Mouse (Mus musculus): Measurements from ENCODE around the gene Unc5b. TPM values are rescaled to one million over a fixed set of nuclear protein-coding genes. Genes with fewer than 3 reads are reported as not detected.
"Not testable (repeated sequence)": the region's sequence is repeated elsewhere in the genome, so short reads cannot be mapped to it uniquely, and the experiment has no call there.

Unc5b gene
- polyA plus RNA-seq, 1 experiment from 2014 or later: 2.3 TPM

DNA sequence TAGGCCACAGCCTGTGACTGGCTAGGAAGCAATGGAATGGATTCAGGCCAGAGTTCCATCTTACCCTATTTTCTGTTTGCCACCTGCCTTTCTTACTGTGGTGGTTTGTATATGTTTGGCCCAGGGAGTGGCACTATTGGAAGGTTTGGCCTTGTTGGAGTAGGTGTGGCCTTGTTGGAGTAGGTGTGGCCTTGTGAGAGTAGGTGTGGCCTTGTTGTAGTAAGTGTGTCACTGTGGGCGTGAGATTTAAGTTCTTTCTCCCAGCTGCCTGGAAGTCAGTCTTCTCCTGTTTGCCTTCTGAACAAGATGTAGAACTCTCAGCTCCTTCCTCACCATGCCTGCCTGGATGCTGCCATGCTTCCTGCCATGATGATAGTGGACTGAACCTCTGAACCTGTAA, 89.1 kb downstream of the Unc5b start:
- H3K4me3 ChIP-seq; ATAC-seq; H3K4me2 ChIP-seq; H3K27me3 ChIP-seq; H3K9ac ChIP-seq; H3K36me3 ChIP-seq (ENCODE audit: poor library complexity, severe bottlenecking); H3K4me1 ChIP-seq; H3K27ac ChIP-seq; H3K9me3 ChIP-seq (replicated peaks): not testable (repeated sequence)
- WGBS: 56% methylated on average over 1 of the region's 1 CpGs

DNA sequence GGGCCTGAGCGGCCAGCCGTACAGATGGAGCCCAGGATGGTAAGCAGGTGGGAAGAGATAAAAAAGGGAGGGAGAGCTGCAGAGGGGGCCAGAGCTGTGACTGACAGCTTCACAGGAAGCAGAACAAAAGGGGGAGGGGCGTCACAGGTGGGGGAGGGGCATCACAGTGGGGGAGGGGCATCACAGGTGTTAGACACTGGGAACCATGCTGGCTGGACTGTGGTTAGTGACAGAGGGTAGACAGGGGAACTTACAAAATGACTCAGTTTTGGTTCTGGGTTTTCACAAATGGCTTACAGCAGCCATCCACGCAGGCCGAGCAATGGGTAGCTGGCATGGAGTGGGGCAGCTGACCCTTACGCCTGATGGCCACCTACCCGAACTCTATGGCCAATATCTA, 89.9 kb downstream of the Unc5b start:
- ATAC-seq: no peak
- H3K9ac ChIP-seq: no peak overlapping the region
- H3K4me2 ChIP-seq: no peak overlapping the region
- no peak overlapping the region for H3K27ac ChIP-seq
- peaks cover under 1% of the 10 kb centered on the region for H3K4me1 ChIP-seq
- 74% methylated on average over 7 of the region's 7 CpGs for WGBS
- no peak overlapping the region for H3K4me3 ChIP-seq
- H3K9me3 ChIP-seq (replicated peaks): no peaks in the 10 kb centered on the region
- H3K27me3 ChIP-seq: no peaks in the 10 kb centered on the region
- H3K36me3 ChIP-seq (ENCODE audit: poor library complexity, severe bottlenecking): no peaks in the 10 kb centered on the region

DNA sequence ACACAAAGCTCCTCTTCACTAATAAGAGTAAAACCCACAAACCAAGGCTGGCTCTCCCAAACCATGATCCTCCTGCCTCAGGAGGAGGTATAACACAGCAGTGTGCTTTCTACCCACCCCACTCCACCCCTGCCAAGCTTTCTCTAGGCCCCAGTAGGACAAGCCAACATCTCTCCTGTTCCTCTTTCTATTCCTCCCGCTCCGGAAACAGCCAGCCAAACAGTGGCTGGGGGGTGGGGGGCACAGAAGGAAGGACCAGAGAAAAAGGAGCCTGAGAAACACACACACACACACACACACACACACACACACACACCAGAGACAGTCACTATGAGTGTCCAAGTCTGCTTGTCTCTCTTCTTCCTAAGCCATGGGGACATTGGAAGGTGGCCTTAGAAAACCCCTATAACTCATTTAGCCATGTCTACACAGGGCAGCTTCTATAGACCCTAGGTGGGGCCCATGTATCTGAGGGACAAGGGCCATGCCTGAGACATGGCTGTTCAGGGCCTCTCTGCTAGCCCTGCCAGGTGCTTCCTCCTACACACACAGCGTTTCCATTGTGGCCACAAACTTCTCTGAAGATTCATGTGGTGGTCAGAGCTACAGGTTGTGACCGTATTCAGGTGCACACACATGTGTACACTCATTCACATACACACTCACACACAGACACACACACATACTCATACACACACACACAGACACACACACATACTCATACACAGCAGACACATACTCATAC, 91.6 kb downstream of the Unc5b start:
- Histone ChIP-seq H3K4me3 (no peak overlapping the region), H3K4me1 (no peaks in the 10 kb centered on the region), H3K27ac (no peak overlapping the region), H3K9ac (no peak overlapping the region), H3K27me3 (no peaks in the 10 kb centered on the region), H3K36me3 (ENCODE audit: poor library complexity, severe bottlenecking) (no peaks in the 10 kb centered on the region), H3K4me2 (no peak overlapping the region), H3K9me3 (replicated peaks) (no peaks in the 10 kb centered on the region)
- 88% methylated on average over 4 of the region's 4 CpGs for WGBS
- ATAC-seq: no peak

DNA sequence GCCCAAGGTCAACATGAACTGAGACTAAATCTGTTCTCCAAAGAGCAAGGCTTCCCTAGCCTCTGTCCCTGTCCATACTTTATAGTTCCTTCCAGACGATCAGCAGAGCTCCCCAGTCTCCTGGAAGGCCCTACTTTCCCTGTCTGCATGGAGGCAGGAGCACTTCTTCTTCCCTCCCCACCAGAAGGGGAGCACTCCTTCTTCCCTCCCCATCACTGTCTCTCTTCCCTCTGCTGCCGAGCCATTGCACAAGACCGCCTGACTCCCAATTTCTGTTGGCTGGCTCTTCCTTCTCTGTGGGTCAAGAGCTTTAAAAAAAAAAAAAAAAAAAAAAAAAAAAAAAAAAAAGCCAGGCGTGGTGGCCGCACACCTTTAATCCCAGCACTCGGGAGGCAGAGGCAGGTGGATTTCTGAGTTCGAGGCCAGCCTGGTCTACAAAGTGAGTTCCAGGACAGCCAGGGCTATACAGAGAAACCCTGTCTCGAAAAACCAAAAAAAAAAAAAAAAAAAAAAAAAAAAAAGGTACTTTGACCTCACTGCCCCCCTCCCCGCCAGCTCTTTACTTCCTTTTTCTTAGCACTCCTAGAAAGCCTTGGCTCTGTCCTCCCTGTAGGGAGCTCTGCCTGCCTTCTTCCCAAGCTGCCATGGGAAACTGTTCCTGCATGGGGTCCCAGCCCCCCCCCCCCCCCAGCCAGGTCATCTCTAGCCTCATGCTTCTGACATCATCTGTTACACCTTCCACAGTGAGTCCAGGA, 93.3 kb downstream of the Unc5b start:
- no peak for ATAC-seq
- H3K27ac ChIP-seq: no peak overlapping the region
- no peaks in the 10 kb centered on the region for H3K4me1 ChIP-seq
- no peaks in the 10 kb centered on the region for H3K36me3 ChIP-seq (ENCODE audit: poor library complexity, severe bottlenecking)
- H3K4me2 ChIP-seq: no peak overlapping the region
- no peaks in the 10 kb centered on the region for H3K9me3 ChIP-seq (replicated peaks)
- H3K9ac ChIP-seq: no peak overlapping the region
- H3K27me3 ChIP-seq: no peaks in the 10 kb centered on the region
- WGBS: 87% methylated on average over 8 of the region's 9 CpGs
- H3K4me3 ChIP-seq: no peak overlapping the region

DNA sequence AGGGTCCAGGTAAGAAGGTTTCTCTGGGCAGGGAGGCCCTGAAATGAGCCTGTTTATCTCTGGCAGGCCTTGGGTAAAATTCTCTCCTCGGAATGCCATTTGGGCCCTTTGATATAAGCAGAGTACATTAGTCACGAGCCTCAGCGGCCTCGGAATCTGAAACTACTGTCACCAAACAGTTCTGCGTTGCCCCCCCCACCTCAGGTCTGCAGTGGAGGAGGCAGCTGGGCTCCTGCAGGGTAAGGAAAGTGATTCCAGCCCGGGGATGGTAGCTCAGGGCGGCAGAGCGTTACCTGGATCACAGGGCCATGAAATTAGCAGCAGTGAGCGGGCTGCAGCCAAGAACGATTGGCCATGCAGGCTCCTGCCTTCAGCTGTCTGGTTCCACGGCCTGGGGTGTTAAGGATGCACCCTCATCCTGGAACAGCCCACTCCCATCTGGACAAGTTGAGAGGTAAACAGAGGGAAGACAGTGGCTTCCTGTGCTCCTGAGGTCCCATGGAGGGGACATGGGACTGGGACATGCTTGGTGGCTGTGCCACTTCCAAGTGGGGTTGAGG, 94.1 kb downstream of the Unc5b start:
- Histone ChIP-seq H3K9me3 (replicated peaks) (no peaks in the 10 kb centered on the region), H3K27ac (no peak overlapping the region), H3K4me2 (no peak overlapping the region), H3K4me3 (no peak overlapping the region), H3K36me3 (ENCODE audit: poor library complexity, severe bottlenecking) (no peaks in the 10 kb centered on the region), H3K27me3 (no peaks in the 10 kb centered on the region), H3K9ac (no peak overlapping the region), H3K4me1 (peaks cover 1% of the 10 kb centered on the region)
- WGBS: 77% methylated on average over 11 of the region's 11 CpGs
- no peak for ATAC-seq

DNA sequence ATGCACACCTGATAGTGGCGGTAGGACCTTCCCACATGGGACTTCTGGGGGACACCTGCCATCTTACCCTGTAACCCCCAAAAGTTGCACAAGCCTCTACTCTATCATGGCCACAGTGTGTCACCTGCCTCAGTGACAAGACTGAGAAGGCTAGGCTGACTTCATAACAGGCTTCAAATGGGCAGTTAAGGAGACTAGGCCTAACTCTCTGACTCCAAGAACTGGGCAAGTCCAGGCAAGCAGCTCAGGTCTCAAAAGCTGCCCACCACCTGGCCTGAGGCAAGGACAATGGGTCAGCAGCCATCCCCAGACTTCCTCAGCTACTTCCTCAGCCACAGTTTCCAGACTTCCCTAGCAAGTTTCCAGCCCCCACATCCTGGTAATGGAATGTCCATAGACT, 95.6 kb downstream of the Unc5b start:
- Histone ChIP-seq H3K27ac (no peak overlapping the region), H3K4me1 (peaks cover 7% of the 10 kb centered on the region), H3K9me3 (replicated peaks) (no peaks in the 10 kb centered on the region), H3K4me2 (no peak overlapping the region), H3K27me3 (peaks cover 2% of the 10 kb centered on the region; the same call in 1 of the 2 replicates), H3K36me3 (ENCODE audit: poor library complexity, severe bottlenecking) (no peaks in the 10 kb centered on the region), H3K4me3 (no peak overlapping the region), H3K9ac (no peak overlapping the region)
- ATAC-seq: no peak
- 94% methylated on average over 1 of the region's 1 CpGs for WGBS

DNA sequence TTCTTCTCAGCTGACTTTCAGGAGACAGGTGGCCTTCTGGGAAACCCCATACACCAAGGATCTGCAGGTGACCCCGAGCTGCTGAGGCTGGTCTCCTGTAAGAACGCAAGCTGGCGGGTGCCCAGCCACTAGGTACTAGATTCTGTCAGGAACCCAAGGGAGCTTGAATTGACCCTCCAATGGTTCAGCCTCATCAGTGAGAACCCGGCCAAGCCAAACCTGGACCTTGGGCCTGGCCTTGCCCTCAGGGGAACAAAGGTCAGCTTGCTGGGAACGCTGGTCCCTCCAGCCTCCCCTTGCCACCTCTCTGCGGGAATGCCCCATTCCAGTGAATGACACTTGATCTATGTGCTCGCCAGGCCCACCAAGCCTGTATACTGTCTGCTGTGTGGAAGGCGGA, 97.9 kb downstream of the Unc5b start:
- peaks cover 9% of the 10 kb centered on the region for H3K27me3 ChIP-seq
- no peak overlapping the region for H3K9ac ChIP-seq
- no peak overlapping the region for H3K27ac ChIP-seq
- no peak overlapping the region for H3K4me2 ChIP-seq
- no peak overlapping the region for H3K4me3 ChIP-seq
- no peaks in the 10 kb centered on the region for H3K36me3 ChIP-seq (ENCODE audit: poor library complexity, severe bottlenecking)
- peaks cover 7% of the 10 kb centered on the region for H3K4me1 ChIP-seq
- no peaks in the 10 kb centered on the region for H3K9me3 ChIP-seq (replicated peaks)
- no peak for ATAC-seq
- 86% methylated on average over 8 of the region's 8 CpGs for WGBS

DNA sequence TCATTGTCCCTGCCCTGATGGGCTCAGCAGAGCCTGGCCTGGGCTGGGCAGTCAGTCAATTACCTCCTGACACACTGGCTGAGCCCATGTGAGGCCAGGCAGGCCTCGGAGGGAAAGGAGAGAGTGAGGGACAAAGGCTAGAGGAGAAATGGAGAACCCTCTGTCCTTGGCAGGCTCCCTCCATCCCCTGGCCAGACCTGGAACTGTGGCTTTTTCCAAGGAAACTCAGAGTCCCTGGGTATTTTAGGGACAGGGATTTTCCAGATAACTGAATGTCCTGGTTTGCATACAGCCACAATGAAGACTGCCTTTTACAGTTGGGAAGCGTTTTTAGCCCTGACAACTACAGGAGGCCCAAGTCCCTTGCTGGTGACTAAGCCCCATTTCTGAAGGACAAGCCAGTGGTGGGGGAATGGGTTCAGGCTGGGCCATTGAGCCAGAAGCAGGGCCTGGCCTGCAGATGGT, 99.0 kb downstream of the Unc5b start:
- WGBS: 33% methylated on average over 2 of the region's 2 CpGs
- Histone ChIP-seq H3K27ac (peak overlapping the region; percentile 40), H3K27me3 (peaks cover 9% of the 10 kb centered on the region), H3K4me3 (no peak overlapping the region), H3K36me3 (ENCODE audit: poor library complexity, severe bottlenecking) (no peaks in the 10 kb centered on the region), H3K4me2 (no peak overlapping the region), H3K9me3 (replicated peaks) (no peaks in the 10 kb centered on the region), H3K4me1 (peaks cover 12% of the 10 kb centered on the region), H3K9ac (0 out of 2 replicates have a peak overlapping the region, but pooled peaks have one; percentile 6)
- no peak for ATAC-seq

DNA sequence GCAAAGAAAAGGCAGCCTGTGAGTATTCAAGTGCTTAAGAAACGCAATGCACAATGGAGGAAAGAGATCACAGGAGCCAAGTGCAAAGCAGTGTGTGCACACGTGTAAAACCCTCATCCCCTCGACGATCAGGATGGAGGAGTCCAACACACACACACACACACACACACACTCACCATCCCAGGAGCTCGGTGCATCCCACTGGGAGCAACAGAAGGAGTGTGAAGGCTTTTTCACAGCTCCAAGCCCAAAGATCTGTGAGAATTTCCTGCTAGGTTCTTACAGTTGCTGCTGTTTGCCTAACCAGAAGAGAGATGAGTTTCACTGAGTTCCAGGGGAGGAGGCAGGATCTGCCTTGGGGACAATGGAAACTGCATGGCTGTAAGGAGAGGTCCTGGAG, 99.6 kb downstream of the Unc5b start:
- Histone ChIP-seq H3K4me2 (no peak overlapping the region), H3K36me3 (ENCODE audit: poor library complexity, severe bottlenecking) (no peaks in the 10 kb centered on the region), H3K9me3 (replicated peaks) (no peaks in the 10 kb centered on the region), H3K27me3 (peaks cover 9% of the 10 kb centered on the region), H3K9ac (0 out of 2 replicates have a peak overlapping the region, but pooled peaks have one; percentile 6), H3K4me3 (no peak overlapping the region), H3K4me1 (peaks cover 15% of the 10 kb centered on the region), H3K27ac (peak overlapping the region; percentile 40)
- 3% methylated on average over 5 of the region's 5 CpGs for WGBS
- peak; percentile 50; the same call in 1 of the 2 replicates for ATAC-seq

DNA sequence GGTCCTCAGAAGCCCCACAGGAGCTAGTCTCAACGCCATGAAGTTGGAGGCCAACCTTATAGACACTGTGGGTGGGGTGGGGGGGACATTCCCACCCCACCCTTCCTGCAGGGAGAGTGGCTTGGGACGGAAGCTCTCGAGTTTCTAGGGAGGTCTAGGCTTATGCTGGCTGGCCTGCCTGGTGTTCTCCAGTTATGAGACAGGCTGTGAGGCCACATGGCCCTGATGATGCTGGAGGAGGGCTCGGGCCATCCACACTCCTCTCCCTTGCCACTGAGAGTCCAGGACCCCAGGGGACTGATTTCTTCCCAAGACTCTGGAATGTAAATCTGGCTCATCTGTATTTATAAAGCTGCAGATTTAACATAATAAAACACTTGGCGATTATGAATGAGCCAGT, 104.1 kb downstream of the Unc5b start:
- Histone ChIP-seq H3K4me2 (no peak overlapping the region), H3K27ac (no peak overlapping the region)
- WGBS: 36% methylated on average over 5 of the region's 5 CpGs

DNA sequence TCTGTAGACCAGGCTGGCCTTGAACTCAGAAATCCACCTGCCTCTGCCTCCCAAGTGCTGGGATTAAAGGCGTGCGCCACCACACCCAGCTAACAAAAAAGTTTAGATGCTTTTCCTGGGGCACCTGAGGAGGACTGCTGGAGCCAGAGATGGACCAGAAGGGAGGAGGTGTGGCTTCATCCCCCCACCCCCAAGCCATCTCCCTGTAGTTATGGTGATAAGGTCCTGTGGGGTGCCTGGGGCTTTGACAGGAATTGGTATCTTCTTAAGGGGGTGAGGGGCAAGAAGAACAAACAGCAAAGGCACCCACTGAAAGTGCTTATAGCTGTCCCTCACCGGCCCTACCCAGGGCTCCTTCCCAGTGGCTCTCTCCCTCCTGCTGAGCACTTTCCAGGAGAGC, 104.5 kb downstream of the Unc5b start:
- ATAC-seq: no peak
- Histone ChIP-seq H3K27ac (no peak overlapping the region), H3K4me3 (no peak overlapping the region), H3K27me3 (peaks cover 9% of the 10 kb centered on the region), H3K4me2 (no peak overlapping the region), H3K9ac (no peak overlapping the region), H3K4me1 (peaks cover 13% of the 10 kb centered on the region), H3K9me3 (replicated peaks) (no peaks in the 10 kb centered on the region), H3K36me3 (ENCODE audit: poor library complexity, severe bottlenecking) (peaks cover 6% of the 10 kb centered on the region; the same call in 1 of the 2 replicates)
- 67% methylated on average over 3 of the region's 3 CpGs for WGBS

More for the DNA sequence above, 104.1 kb downstream of the Unc5b start:
- Histone ChIP-seq H3K27me3 (peaks cover 9% of the 10 kb centered on the region), H3K4me3 (no peak overlapping the region), H3K4me1 (peaks cover 14% of the 10 kb centered on the region), H3K36me3 (ENCODE audit: poor library complexity, severe bottlenecking) (peaks cover 6% of the 10 kb centered on the region; the same call in 1 of the 2 replicates), H3K9me3 (replicated peaks) (no peaks in the 10 kb centered on the region), H3K9ac (no peak overlapping the region)
- no peak for ATAC-seq

DNA sequence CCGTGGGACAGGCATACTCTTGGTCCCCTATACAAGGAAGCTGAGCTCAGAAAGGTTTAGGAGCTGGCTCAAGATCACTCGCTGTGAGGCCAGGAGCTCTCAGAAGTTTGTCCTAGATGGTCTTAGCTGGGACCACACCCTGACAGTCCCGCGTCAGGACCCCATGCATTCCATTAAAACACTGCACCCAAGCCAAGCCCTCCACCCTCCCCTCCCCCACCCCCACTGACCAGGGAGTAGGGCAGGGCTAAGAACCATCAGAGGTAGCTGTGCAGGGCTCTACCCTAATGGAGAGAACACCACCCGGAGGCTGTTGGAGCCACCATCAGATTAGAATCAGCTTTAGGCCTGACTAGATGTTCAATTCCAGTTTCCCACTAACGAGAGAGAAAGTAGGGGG, 106.9 kb downstream of the Unc5b start:
- Histone ChIP-seq H3K36me3 (ENCODE audit: poor library complexity, severe bottlenecking) (peaks cover 6% of the 10 kb centered on the region; the same call in 1 of the 2 replicates), H3K27ac (no peak overlapping the region), H3K4me3 (no peak overlapping the region), H3K27me3 (no peaks in the 10 kb centered on the region), H3K4me1 (peaks cover 22% of the 10 kb centered on the region), H3K4me2 (no peak overlapping the region), H3K9me3 (replicated peaks) (no peaks in the 10 kb centered on the region), H3K9ac (no peak overlapping the region)
- 71% methylated on average over 6 of the region's 6 CpGs for WGBS
- ATAC-seq: no peak

Data from forebrain, embryonic 13.5 days (tissue).